Mouse (Mus musculus) adrenal gland (tissue): ENCODE measurements at regions not wholly inside any gene's neighbourhood (a gene's known extent, or its start where the extent isn't known, plus 50 kb on each side); places are given as distances from the start of the nearest gene placed in this dataset.

Source experiments
- intact Hi-C: fragments of 180-260 bp; cut with DNase I; formaldehyde crosslinking; loops from one replicate; pipeline ENCODE4 v1.15.1; 2025

GRCm38 (mm10) chr14:61885241-61886015 is 278.2 kb downstream of the Kcnrg start:
- intact Hi-C loops = no loop called here

GRCm38 (mm10) chr14:61889626-61890025 is 282.4 kb downstream of the Kcnrg start:
- intact Hi-C loops = no loop called here

DNA sequence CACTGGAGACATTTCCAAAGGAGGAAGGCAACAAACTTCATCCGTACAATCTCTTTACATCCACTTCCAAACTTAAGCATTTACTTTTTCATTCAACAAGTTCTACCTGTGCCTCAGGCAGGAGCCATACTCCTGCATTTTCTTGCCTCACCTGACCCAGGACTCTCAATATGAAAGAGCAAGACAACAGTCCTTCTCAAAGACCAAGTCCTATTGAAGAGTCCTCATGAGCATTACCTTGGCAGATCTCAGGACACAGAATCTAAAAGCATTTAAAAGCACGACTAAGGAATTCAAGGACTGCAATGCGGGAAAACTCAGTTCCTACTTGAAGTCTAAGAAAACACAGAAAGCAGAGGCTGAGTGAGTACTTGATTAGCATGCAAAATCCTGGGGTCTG is 286.5 kb downstream of the Kcnrg start:
- intact Hi-C loops = no loop called here

GRCm38 (mm10) chr14:61896879-61897278 is 289.6 kb downstream of the Kcnrg start:
- intact Hi-C loops = no loop called here

GRCm38 (mm10) chr14:61898664-61899063 is 291.4 kb downstream of the Kcnrg start:
- intact Hi-C loops = no loop called here

- intact Hi-C loops = no loop called here
Observed at GRCm38 (mm10) chr14:61904426-61905124, 297.3 kb downstream of the Kcnrg start.

DNA sequence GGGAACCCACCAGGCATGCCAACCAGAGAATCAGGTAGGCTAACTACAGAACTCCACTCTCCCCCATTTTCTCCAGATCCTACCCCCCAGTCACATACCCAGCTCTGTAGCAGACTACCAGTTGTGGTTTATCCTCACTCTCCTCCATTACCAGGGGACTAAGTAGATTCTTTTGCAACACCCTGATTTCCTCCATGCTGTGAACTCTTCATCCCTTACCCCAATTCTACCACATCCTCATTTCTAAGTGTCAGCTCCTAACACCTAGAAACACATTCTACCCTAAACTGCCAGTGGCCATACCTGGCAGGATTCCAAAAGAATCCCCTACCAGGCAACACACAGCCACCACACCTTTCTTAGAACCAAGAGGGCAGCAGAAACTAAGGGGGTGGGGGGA is 310.9 kb downstream of the Kcnrg start:
- intact Hi-C loops = no loop called here

- intact Hi-C loops = no loop called here
Observed at GRCm38 (mm10) chr14:61931811-61932210, 324.6 kb downstream of the Kcnrg start.

DNA sequence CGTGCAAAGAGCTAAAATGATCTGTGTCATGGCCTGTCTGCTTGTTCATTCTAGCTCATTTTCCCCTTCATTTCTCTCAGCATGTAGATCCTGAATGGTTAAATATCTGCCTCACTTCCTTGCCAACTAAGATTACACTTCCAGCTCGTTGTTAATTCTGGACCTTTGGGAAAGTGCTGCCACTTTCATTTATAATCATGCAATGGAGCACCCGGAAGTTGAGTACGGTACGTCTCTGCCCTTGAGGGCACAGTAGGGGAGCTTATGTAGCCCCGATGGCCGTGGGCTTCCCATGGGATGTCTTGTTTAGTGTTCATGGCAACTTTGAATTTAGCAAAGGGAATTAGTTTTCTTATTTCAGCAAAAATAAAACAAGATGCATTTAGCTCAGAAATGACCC is 334.4 kb downstream of the Kcnrg start:
- intact Hi-C loops = no loop called here

DNA sequence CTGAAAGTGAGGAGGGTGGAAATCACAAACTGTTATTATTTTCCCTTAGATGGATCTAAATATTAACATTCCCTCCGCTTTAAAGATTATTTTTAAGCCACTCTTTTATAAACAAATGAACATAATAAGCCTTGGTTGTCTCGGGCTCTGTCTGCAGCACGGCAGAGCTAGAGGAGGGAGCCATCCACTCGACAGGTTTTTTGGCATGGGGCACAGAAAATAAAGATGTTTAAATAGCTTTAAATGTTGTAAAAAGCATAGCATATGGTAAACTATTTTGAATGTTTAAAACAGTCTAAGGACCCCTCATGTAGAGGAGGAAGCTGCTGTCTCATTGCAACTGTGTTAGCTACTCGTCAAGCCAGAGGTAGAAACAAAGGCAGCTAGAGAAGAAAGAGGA is 338.4 kb downstream of the Kcnrg start:
- intact Hi-C loops = no loop called here

- intact Hi-C loops = no loop called here
Observed at GRCm38 (mm10) chr14:61949446-61949845, 342.2 kb downstream of the Kcnrg start.

DNA sequence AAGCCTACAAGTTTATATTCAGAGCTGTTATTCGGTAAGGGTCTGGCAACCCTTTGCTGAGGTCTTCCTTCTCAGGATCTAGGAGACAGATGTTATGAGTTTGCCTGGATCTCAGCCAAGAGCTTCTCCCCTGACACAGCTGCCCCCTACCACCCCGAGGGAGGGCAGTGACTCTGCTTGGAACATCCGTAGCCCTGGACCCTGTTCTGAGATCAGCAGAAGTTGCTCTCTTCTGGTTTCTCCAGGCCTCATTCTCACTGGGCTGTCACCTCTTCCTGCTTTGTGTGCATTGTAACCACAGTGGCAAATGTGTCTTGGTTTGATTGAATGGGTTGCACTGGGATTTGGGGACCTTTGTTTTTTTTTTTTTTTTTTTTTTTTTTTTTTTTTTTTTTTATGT is 342.4 kb upstream of the Rnaseh2b start:
- intact Hi-C loops = no loop called here

GRCm38 (mm10) chr14:61953029-61953428 is 339.4 kb upstream of the Rnaseh2b start:
- intact Hi-C loops = no loop called here

DNA sequence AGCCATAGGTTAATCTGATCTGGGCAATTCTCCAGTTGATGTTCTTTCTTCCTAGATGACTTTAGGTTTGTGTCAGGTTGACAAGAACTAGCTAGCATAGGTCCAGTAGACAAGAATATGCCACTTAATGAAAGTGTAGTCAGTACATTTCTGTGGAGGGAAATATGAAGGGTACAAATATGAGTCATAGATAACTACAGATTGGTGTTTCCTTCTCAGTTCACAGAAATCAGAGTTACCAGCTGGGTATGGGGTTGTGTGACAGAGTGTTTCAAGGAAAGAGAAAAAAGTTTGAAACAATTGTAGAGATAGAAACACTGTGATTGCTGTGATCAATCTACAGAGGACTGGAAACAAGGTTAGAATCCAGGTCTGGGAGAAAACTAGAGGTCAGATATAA is 337.0 kb upstream of the Rnaseh2b start:
- intact Hi-C loops = no loop called here

DNA sequence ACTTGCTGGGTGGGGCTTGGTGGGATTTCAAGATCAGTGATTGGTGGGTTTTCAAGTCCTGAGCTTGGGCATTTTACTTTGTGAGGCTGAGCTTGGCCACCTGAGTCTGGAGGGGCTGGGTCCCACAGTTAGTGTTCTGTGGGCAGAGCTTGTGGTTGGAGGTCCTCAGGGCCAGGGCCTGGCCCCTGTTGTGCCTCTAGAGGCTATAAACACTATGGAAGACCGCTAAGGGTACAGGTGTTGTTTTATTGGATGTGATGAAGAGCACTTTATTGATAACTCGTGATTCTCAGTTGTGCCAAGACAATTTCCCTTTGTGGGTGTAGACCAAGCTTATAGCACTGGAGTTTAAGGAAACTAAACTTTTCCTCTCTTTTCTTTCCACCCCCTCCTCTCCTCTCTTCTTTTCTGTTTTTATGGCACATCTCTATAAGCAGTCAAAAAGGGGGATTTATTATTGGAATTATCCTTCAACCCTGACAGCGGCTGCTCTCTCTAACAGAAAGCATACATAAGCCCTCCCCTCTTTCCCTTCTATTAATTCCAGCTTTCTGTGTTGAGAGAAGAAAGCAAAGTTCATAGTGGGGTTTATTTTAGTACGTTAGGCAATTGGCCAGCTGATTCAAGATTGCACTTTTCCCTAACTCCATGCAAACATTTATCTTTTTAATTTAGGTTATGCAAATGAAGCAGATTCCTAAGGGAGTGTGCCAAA is 332.0 kb upstream of the Rnaseh2b start:
- intact Hi-C loops = no loop called here

DNA sequence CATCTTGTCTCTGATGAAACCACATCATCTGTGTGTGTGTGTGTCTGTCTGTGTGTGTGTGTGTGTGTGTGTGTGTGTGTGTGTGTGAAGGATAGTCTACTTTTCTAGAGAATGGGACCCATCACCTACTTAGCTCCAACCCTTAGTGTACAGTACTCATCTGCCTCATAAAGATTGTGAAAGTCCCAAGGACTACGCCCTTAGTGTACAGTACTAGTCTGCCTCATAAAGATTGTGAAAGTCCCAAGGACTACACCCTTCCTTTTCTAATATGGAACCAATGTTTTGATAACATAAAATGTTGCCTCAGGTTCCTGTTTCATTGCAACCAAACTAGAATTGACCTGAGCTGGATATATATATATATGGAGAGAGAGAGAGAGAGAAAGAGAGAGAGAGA is 323.9 kb upstream of the Rnaseh2b start:
- intact Hi-C loops = no loop called here

DNA sequence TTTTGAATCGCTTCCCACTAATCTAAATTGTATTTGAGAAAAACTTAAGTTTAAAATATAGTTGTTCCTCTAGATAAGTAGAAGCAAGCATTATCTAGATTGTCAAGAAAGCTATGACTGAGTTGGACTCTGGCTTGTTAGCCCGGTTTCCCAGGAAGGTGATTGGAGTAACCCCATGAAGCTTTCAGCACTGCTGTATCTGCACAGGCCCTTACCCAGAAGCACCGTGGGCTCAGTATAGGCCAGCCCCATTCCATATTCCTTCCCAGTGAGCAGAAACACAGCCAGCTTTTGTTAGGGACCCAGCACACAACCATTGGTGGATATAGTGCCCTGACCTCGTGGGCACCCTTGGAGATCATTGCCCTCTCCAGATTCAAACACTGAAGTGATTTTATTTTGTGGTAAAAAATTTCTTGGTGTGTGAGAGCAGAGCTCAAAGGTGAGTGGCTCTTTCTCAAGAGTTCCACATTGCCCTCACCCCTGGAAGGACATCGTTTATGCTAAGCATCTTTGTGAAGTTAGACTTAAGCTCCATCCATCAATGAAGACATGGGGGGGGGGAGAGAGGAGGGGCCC is 323.3 kb upstream of the Rnaseh2b start:
- intact Hi-C loops = no loop called here

DNA sequence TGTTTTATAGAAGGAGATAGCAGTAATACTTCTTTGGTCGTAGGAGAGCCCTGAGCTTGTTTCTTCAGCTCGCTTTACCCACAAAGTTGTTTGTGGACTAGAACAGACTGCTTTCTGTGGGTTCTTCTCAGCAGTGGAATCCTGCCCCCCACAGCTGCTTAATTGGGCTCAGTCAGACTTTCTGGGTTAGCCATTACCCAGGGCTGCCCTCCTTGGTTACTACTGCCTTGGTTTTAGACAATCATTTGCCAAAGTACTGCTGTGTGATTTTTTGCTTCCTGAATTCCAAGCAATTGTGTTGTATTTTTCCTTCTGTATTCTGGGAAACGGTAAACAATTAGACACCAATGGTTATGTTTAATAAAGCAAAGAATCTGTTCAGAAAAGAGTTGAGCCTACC is 321.8 kb upstream of the Rnaseh2b start:
- intact Hi-C loops = no loop called here

GRCm38 (mm10) chr14:61971100-61972088 is 321.0 kb upstream of the Rnaseh2b start:
- intact Hi-C loops = no loop called here

DNA sequence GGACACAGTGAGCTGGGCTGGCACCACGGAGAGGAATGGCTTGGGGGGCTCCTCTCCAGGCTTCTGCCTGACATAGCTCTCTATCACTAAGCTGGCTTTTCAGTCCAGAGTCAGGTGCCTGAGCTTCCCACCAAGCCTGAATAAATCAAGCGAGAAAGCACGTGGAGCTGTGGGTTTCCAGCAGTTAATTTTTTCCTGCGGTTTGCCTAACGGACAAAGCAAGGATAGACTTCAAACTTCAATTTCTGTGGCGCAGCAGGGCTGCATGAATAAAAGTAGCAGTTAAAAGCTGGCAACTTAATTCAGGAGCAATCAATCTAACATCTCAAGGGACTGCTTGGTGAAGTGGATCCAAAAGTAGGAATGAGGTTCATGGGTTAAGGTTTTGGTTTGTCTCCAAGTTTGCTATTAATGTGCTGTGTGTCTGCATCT is 317.1 kb upstream of the Rnaseh2b start:
- intact Hi-C loops = no loop called here

GRCm38 (mm10) chr14:61980581-61980980 is 311.8 kb upstream of the Rnaseh2b start:
- intact Hi-C loops = no loop called here
